Comparison of ENCODE assay signal across 8 mouse cellular contexts in the genomic region with DNA sequence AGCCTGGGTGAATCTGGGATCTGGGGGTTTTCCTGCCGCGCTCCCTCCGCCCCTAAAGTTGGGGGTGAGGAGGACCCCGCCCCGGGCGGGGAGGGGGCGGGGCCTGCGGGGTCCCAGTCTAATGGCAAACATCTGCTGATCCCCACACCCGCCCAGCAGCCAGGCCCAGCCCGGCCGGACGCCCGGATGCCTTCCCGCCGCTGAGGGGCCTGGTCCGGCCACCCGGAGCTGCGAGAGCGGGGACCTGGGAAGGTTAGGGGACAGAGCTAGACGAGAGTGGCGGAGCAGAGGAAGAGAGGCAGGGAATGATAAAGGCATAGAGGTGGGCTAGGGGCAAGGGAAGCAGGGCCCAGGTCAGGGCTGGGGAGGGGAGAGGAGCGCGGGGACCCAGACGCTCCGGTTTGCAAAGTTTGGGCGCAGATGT. TPM values are rescaled to one million over a fixed set of nuclear protein-coding genes. Genes with fewer than 3 reads are reported as not detected.
A peak's percentile ranks its signal among the peaks of the same experiment; 100 is the strongest.
DNase-seq lines count a peak whose midpoint lies in the region; ATAC-seq lines count a peak whose summit lies in the region.

No protein-coding gene starts in this region.

- peak overlapping the region; percentile 68 for H3K4me2 ChIP-seq in embryonic facial prominence, embryonic 14.5 days (ENCODE audit: low read depth, low read length)
- H3K4me2 ChIP-seq in heart, embryonic 15.5 days, result peak overlapping the region; percentile 73

- H3K9me3 ChIP-seq in embryonic facial prominence, embryonic 14.5 days (ENCODE audit: control insufficient read depth, low read length), result no peaks in the 10 kb centered on the region
- no peaks in the 10 kb centered on the region for H3K9me3 ChIP-seq in heart, embryonic 15.5 days (replicated peaks)

- ATAC-seq in embryonic facial prominence, embryonic 14.5 days (ENCODE audit: low read depth), result peak; percentile 69
- ATAC-seq in heart, embryonic 15.5 days (replicated peaks; ENCODE audit: insufficient number of reproducible peaks, insufficient read depth, low FRiP score, low read depth), result peak; percentile 73
- peak; percentile 23; the same call in 1 of the 2 replicates for ATAC-seq in megakaryocyte, adult 5-6 weeks (ENCODE audit: poor library complexity, severe bottlenecking)

- WGBS in embryonic facial prominence, embryonic 14.5 days, result 0% methylated on average over 19 of the region's 26 CpGs
- 0% methylated on average over 26 of the region's 26 CpGs for WGBS in heart, embryonic 15.5 days

- H3K4me3 ChIP-seq in embryonic facial prominence, embryonic 14.5 days (ENCODE audit: low read depth, low read length), result peak overlapping the region; percentile 87
- H3K4me3 ChIP-seq in heart, embryonic 15.5 days, result peak overlapping the region; percentile 88

- peak overlapping the region; percentile 91 for H3K9ac ChIP-seq in embryonic facial prominence, embryonic 14.5 days (ENCODE audit: low read depth, low read length)
- peak overlapping the region; percentile 93 for H3K9ac ChIP-seq in heart, embryonic 15.5 days

- peaks cover 23% of the 10 kb centered on the region for H3K4me1 ChIP-seq in embryonic facial prominence, embryonic 14.5 days (ENCODE audit: control insufficient read depth, insufficient read depth, low read length)
- peaks cover 34% of the 10 kb centered on the region for H3K4me1 ChIP-seq in heart, embryonic 15.5 days (replicated peaks)

- H3K27ac ChIP-seq in embryonic facial prominence, embryonic 14.5 days (replicated peaks; ENCODE audit: low read depth, low read length), result peak overlapping the region; percentile 96
- H3K27ac ChIP-seq in heart, embryonic 15.5 days, result peak overlapping the region; percentile 96

- no peaks in the 10 kb centered on the region for H3K27me3 ChIP-seq in embryonic facial prominence, embryonic 14.5 days (replicated peaks; ENCODE audit: control insufficient read depth, insufficient read depth, low read length)
- no peaks in the 10 kb centered on the region for H3K27me3 ChIP-seq in heart, embryonic 15.5 days

- peaks cover 46% of the 10 kb centered on the region for H3K36me3 ChIP-seq in embryonic facial prominence, embryonic 14.5 days (ENCODE audit: control insufficient read depth, insufficient read depth, low read length)
- H3K36me3 ChIP-seq in heart, embryonic 15.5 days, result peaks cover 28% of the 10 kb centered on the region

- DNase-seq in thymus, adult 18-20 months, result peak; percentile 11 to 23
- no peak for DNase-seq in thymus, postnatal 10 days (ENCODE audit: low spot score in 2 of 2)
- peak; percentile 86 for DNase-seq in embryonic facial prominence, embryonic 14.5 days (ENCODE audit: low spot score)
- DNase-seq in kidney, postnatal 14 days, result peak; percentile 85
- peak; percentile 36 to 72 for DNase-seq in spleen, postnatal 4 days (ENCODE audit: low spot score in 2 of 2)
- no peak for DNase-seq in right cerebral cortex, postnatal 25 days

RNA-seq across cellular contexts. Expression of gene Kank2, which starts 0.6 kb away (rescaled TPM):
- polyA plus RNA-seq in embryonic facial prominence, embryonic 14.5 days (2014; fragmentation: Nextera tagmentation; extraction: Ambion mirVana), result 10.7 and 12.1 TPM in 2 replicates
- 20.0 and 26.3 TPM in 2 replicates for polyA plus RNA-seq in heart, embryonic 15.5 days (2015; fragmentation: Nextera tagmentation; extraction: Ambion mirVana)
- 0.73 and 1.2 TPM in 2 replicates for total RNA-seq in megakaryocyte, adult 5-6 weeks (2015)
- total RNA-seq in megakaryocyte, adult 5-6 weeks (2017), result 0.49 and 1.1 TPM in 2 replicates

RNA-seq across cellular contexts. Expression of gene Angptl8, which starts 37.4 kb away (rescaled TPM):
- 0.41 and 0.54 TPM in 2 replicates for polyA plus RNA-seq in embryonic facial prominence, embryonic 14.5 days (2014; fragmentation: Nextera tagmentation; extraction: Ambion mirVana)
- 1.2 and 2.1 TPM in 2 replicates for polyA plus RNA-seq in heart, embryonic 15.5 days (2015; fragmentation: Nextera tagmentation; extraction: Ambion mirVana)
- total RNA-seq in megakaryocyte, adult 5-6 weeks (2015), result 1.6 and 2.0 TPM in 2 replicates
- 3.3 TPM in 1 of 2 replicates, not detected in the other for total RNA-seq in megakaryocyte, adult 5-6 weeks (2017)

RNA-seq across cellular contexts. Expression of gene Spc24, which starts 37.8 kb away (rescaled TPM):
- polyA plus RNA-seq in embryonic facial prominence, embryonic 14.5 days (2014; fragmentation: Nextera tagmentation; extraction: Ambion mirVana), result 70.4 and 81.9 TPM in 2 replicates
- polyA plus RNA-seq in heart, embryonic 15.5 days (2015; fragmentation: Nextera tagmentation; extraction: Ambion mirVana), result 69.6 and 88.1 TPM in 2 replicates
- 49.8 and 57.8 TPM in 2 replicates for total RNA-seq in megakaryocyte, adult 5-6 weeks (2015)
- total RNA-seq in megakaryocyte, adult 5-6 weeks (2017), result 127 and 156 TPM in 2 replicates

RNA-seq across cellular contexts. Expression of gene Dock6, which starts 54.5 kb away (rescaled TPM):
- polyA plus RNA-seq in embryonic facial prominence, embryonic 14.5 days (2014; fragmentation: Nextera tagmentation; extraction: Ambion mirVana), result 28.3 and 30.2 TPM in 2 replicates
- polyA plus RNA-seq in heart, embryonic 15.5 days (2015; fragmentation: Nextera tagmentation; extraction: Ambion mirVana), result 38.3 and 54.7 TPM in 2 replicates
- 2.3 and 2.6 TPM in 2 replicates for total RNA-seq in megakaryocyte, adult 5-6 weeks (2015)
- 1.3 and 1.5 TPM in 2 replicates for total RNA-seq in megakaryocyte, adult 5-6 weeks (2017)

Comparison
In these comparisons a context has a peak if more than half of its experiments do, and no peak if none do; other contexts are left out.
1. DNase-seq: peak in thymus, adult 18-20 months (2 of 2), embryonic facial prominence, embryonic 14.5 days (single experiment), kidney, postnatal 14 days (single experiment) and spleen, postnatal 4 days (2 of 2); none in thymus, postnatal 10 days (0 of 2) and right cerebral cortex, postnatal 25 days (single experiment).
2. ATAC-seq: peak in every context shown above with its lines; median percentile 73 in heart, embryonic 15.5 days; 69 in embryonic facial prominence, embryonic 14.5 days; 23 in megakaryocyte, adult 5-6 weeks.